Mouse (Mus musculus) megakaryocyte progenitor cell, adult 5-6 weeks (primary cell): ENCODE data around the gene 2210011C24Rik. TPM values are rescaled to one million over a fixed set of nuclear protein-coding genes. Genes with fewer than 3 reads are reported as not detected.

Source experiments
- ATAC-seq: replicated peaks from 2 replicates; pipeline ENCODE4 v1.8.0; 2016; ENCODE audit warnings: mild to moderate bottlenecking, moderate TSS enrichment, inconsistent platforms; ENCODE audit not compliant: poor library complexity
- total RNA-seq, 2 experiments: library from RNA; stranded (forward) in 1 of 2; stranded (reverse) in 1 of 2; fragments of 157-497, 149-512 nt in 1 of 2; fragments of 200-1000 nt in 1 of 2; gene quantifications; 2 replicates each; pipeline versions ENCODE4 v1.2.3 to v1.2.4; 2015 to 2017

2210011C24Rik gene
- total RNA-seq, 2 experiments from 2014 or later: not detected

GRCm38 (mm10) chr8:83971121-83971520, 40.9 kb downstream of the 2210011C24Rik start:
- no peak for ATAC-seq

GRCm38 (mm10) chr8:83967701-83968100, 44.3 kb downstream of the 2210011C24Rik start:
- no peak for ATAC-seq

GRCm38 (mm10) chr8:83964015-83964765, 47.8 kb downstream of the 2210011C24Rik start:
- ATAC-seq: no peak

Other genes with a start within 250 kb of the 2210011C24Rik start
- 2.9 and 5.9 TPM in 2 replicates for gene Adgrl1, start 112.1 kb downstream of the 2210011C24Rik start, total RNA-seq (2015)
- gene Adgrl1, start 112.1 kb downstream of the 2210011C24Rik start, total RNA-seq (2017): 2.3 and 2.4 TPM in 2 replicates
- not detected in 2 replicates for gene Gm10644, start 57.0 kb downstream of the 2210011C24Rik start, total RNA-seq (2015)
- 0.46 TPM in 1 of 2 replicates, not detected in the other for gene Gm10644, start 57.0 kb downstream of the 2210011C24Rik start, total RNA-seq (2017)
- gene Asf1b, start 56.7 kb downstream of the 2210011C24Rik start, total RNA-seq (2015): 40.3 and 51.0 TPM in 2 replicates
- 32.5 and 38.1 TPM in 2 replicates for gene Asf1b, start 56.7 kb downstream of the 2210011C24Rik start, total RNA-seq (2017)
- 23.8 and 24.8 TPM in 2 replicates for gene Prkaca, start 39.2 kb downstream of the 2210011C24Rik start, total RNA-seq (2015)
- gene Prkaca, start 39.2 kb downstream of the 2210011C24Rik start, total RNA-seq (2017): 22.4 and 24.0 TPM in 2 replicates
- gene Samd1, start 14.5 kb downstream of the 2210011C24Rik start, total RNA-seq (2015): 54.3 and 64.6 TPM in 2 replicates
- 45.7 and 57.0 TPM in 2 replicates for gene Samd1, start 14.5 kb downstream of the 2210011C24Rik start, total RNA-seq (2017)
- gene 1700067K01Rik, start 10.7 kb downstream of the 2210011C24Rik start, total RNA-seq (2015): 0.67 TPM in 1 of 2 replicates, not detected in the other
- 0.37 and 2.0 TPM in 2 replicates for gene 1700067K01Rik, start 10.7 kb downstream of the 2210011C24Rik start, total RNA-seq (2017)
- gene Palm3, start 9.3 kb upstream of the 2210011C24Rik start, total RNA-seq (2015): not detected in 2 replicates
- not detected in 2 replicates for gene Palm3, start 9.3 kb upstream of the 2210011C24Rik start, total RNA-seq (2017)
- 0.85 and 1.9 TPM in 2 replicates for gene Il27ra, start 30.4 kb upstream of the 2210011C24Rik start, total RNA-seq (2015)
- 1.9 TPM in 2 replicates for gene Il27ra, start 30.4 kb upstream of the 2210011C24Rik start, total RNA-seq (2017)
- not detected in 2 replicates for gene Rln3, start 32.8 kb upstream of the 2210011C24Rik start, total RNA-seq (2015)
- gene Rln3, start 32.8 kb upstream of the 2210011C24Rik start, total RNA-seq (2017): not detected in 2 replicates
- gene Gm10643, start 53.0 kb upstream of the 2210011C24Rik start, total RNA-seq (2015): 1.9 and 2.0 TPM in 2 replicates
- 1.5 and 1.6 TPM in 2 replicates for gene Gm10643, start 53.0 kb upstream of the 2210011C24Rik start, total RNA-seq (2017)
- gene Rfx1, start 54.7 kb upstream of the 2210011C24Rik start, total RNA-seq (2015): 7.9 and 9.5 TPM in 2 replicates
- gene Rfx1, start 54.7 kb upstream of the 2210011C24Rik start, total RNA-seq (2017): 2.5 and 3.2 TPM in 2 replicates
- 13.2 and 14.3 TPM in 2 replicates for gene Dcaf15, start 92.6 kb upstream of the 2210011C24Rik start, total RNA-seq (2015)
- 20.5 and 22.0 TPM in 2 replicates for gene Dcaf15, start 92.6 kb upstream of the 2210011C24Rik start, total RNA-seq (2017)
- gene Podnl1, start 113.8 kb upstream of the 2210011C24Rik start, total RNA-seq (2015): 0.05 TPM in 1 of 2 replicates, not detected in the other
- gene Podnl1, start 113.8 kb upstream of the 2210011C24Rik start, total RNA-seq (2017): 0.54 TPM in 1 of 2 replicates, not detected in the other
- gene Cc2d1a, start 135.8 kb upstream of the 2210011C24Rik start, total RNA-seq (2015): 7.3 and 8.0 TPM in 2 replicates
- 5.7 and 8.0 TPM in 2 replicates for gene Cc2d1a, start 135.8 kb upstream of the 2210011C24Rik start, total RNA-seq (2017)
- 0.17 and 0.32 TPM in 2 replicates for gene 4930432K21Rik, start 135.9 kb upstream of the 2210011C24Rik start, total RNA-seq (2015)
- gene 4930432K21Rik, start 135.9 kb upstream of the 2210011C24Rik start, total RNA-seq (2017): 2.1 and 2.2 TPM in 2 replicates
- 0.54 and 1.7 TPM in 2 replicates for gene Nanos3, start 173.0 kb upstream of the 2210011C24Rik start, total RNA-seq (2015)
- gene Nanos3, start 173.0 kb upstream of the 2210011C24Rik start, total RNA-seq (2017): 3.5 TPM in 1 of 2 replicates, not detected in the other
- 3.2 and 3.4 TPM in 2 replicates for gene Zswim4, start 224.9 kb upstream of the 2210011C24Rik start, total RNA-seq (2015)
- 4.2 and 5.0 TPM in 2 replicates for gene Zswim4, start 224.9 kb upstream of the 2210011C24Rik start, total RNA-seq (2017)
- 121 and 132 TPM in 2 replicates for gene D8Ertd738e, start 237.5 kb upstream of the 2210011C24Rik start, total RNA-seq (2015)
- 63.4 and 107 TPM in 2 replicates for gene D8Ertd738e, start 237.5 kb upstream of the 2210011C24Rik start, total RNA-seq (2017)
- 34.3 and 39.1 TPM in 2 replicates for gene Mri1, start 245.2 kb upstream of the 2210011C24Rik start, total RNA-seq (2015)
- gene Mri1, start 245.2 kb upstream of the 2210011C24Rik start, total RNA-seq (2017): 13.8 and 17.4 TPM in 2 replicates